Mouse (Mus musculus): ENCODE results near the gene Smg9.

Gene Smg9

DNA sequence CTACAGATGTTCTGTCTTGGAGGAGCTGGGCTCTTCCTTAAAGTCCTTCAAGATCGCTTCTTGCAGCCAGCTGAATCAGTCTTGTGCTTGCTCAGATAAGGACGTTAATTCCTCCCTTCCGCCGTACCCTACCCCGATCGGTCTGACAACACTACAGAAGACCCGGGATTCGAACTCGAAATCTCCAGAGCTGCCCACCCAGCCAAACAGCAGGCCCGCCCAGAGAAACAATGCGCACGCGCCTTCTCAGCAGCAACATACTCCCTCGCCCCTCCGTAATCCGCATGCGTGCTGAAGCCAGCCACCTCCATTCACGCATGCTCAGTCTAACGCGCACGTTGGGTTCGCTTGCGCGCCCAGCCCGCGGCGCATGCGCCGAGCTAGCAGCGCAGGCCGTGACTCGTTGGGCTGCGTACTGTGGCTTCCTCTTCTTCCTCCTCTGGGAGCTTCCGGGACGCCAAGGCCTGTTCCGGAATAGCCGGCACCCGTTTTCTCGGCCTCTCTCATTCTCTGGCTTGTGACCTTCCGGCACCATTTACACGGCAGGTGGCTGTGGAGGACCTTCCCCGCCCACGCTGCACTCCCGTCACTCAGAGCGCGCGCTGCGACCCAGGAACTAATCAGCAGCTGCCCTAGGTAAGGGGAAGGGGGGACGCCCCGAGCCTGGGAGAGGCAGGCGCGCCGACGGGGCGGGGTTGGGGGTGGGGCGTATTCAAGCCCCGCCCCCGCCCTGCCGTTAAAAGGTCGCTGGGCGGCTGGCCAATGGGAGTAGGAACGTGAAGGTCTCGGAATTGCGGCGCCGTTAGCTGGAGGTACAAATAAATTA, at the start of gene Smg9:
Gene Smg9, plus strand, starts transcription at position 364 of the 826 bp plus-strand sequence.
- peak; percentile 95 for DNase-seq (ENCODE audit: low spot score)

DNA sequence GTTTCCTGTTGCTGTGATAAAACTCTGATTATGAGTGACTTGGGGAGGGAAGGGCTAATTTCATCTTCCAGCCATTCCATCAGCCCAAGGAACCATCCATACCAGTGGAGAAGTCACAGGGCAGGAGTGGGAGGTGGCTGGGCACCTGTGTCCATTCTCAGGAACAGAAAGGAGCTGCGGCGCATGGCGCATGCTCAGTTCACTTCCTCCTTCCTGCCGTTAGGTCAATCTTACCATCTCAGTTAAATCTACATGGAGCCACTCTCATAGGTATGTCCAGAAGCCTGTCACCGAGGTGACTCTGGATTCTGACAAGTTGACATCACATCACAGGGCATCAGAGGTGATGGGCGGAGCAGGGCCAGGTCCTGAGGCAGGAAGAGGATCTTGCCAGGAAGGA, 43.8 kb upstream of the Smg9 start:
- no peak for DNase-seq (ENCODE audit: low spot score)

GRCm38 (mm10) chr7:24356081-24356480, 43.3 kb upstream of the Smg9 start:
- no peak for DNase-seq (ENCODE audit: low spot score)

- no peak for DNase-seq (ENCODE audit: low spot score)
These were observed 41.5 kb upstream of the Smg9 start for GRCm38 (mm10) chr7:24357899-24358298.

- DNase-seq (ENCODE audit: low spot score), result no peak
These were observed 40.1 kb upstream of the Smg9 start for GRCm38 (mm10) chr7:24359269-24359668.

DNA sequence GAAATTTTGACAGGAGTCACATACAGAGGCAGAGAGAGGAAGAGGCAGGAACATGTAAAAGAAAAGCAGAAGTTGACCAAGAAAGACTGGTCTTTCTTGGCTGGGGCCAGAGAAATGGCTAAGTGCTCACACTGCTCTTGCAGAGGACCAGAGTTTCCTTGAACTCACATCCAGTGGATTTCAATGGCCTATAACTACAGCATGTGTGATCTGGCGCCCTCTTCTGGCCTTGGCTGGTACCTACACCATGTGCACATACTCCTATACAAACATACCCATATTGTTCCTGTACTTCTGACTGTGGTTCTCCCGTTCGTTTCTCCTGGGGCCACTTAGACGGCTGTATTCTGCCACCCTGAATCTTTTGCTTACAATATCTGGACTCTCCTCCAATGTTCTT, 38.4 kb upstream of the Smg9 start:
- no peak for DNase-seq (ENCODE audit: low spot score)

DNA sequence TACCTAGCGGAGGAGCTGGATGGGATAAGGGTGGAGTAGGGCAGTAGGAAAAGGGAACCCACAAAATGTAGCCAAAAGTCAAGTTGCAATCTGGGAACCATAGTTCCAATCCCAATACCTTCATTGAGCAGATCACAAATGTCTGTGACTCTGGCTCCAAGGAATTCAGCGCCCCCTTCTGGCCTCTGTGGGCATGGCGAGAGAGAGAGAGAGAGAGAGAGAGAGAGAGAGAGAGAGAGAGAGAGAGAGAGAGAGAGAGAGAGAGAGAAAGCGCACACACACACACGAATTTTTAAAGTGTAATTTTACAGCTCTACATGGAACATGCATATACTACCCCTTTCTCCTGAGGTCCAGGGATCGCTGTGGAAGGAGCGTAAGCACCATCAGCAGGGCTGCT, 36.2 kb upstream of the Smg9 start:
- no peak for DNase-seq (ENCODE audit: low spot score)

- peak; percentile 77 for DNase-seq (ENCODE audit: low spot score)
These were observed 34.6 kb upstream of the Smg9 start for GRCm38 (mm10) chr7:24364827-24365226.

DNA sequence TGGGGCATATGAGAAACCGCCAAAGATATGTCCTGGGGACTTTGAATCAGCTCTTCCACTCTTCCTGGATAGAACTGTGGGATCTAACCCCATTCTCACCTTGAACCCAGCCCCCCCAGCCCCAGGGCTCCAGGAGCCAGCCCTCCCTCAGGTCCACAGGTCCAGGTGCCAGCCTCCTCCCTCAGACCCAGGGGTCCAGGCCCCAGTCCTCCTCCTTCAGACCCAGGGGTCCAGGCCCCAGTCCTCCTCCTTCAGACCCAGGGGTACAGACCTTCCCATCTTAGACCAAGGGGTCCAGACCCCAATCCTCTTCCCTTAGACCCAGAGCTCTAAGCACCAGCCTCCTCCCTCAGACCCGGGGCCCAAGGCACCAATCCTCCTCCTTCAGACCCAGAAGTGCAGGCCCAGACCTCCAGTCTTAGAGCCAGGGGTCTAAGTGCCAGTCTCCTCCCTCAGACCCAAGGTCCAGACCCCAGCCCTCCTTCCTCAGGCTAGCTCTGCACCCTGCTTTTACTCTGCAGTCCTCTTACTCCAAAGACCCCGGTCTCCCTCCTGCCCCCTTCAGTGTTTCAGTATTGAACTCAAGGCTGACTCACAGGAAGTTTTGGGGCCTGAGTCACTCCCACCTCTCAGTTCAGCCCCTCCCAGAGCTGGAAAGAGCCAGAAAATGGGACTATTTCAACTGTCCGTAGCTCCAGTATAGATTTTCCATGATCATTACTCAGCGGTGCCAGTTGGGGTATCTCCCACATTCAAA, 34.0 kb upstream of the Smg9 start:
- no peak for DNase-seq (ENCODE audit: low spot score)

DNA sequence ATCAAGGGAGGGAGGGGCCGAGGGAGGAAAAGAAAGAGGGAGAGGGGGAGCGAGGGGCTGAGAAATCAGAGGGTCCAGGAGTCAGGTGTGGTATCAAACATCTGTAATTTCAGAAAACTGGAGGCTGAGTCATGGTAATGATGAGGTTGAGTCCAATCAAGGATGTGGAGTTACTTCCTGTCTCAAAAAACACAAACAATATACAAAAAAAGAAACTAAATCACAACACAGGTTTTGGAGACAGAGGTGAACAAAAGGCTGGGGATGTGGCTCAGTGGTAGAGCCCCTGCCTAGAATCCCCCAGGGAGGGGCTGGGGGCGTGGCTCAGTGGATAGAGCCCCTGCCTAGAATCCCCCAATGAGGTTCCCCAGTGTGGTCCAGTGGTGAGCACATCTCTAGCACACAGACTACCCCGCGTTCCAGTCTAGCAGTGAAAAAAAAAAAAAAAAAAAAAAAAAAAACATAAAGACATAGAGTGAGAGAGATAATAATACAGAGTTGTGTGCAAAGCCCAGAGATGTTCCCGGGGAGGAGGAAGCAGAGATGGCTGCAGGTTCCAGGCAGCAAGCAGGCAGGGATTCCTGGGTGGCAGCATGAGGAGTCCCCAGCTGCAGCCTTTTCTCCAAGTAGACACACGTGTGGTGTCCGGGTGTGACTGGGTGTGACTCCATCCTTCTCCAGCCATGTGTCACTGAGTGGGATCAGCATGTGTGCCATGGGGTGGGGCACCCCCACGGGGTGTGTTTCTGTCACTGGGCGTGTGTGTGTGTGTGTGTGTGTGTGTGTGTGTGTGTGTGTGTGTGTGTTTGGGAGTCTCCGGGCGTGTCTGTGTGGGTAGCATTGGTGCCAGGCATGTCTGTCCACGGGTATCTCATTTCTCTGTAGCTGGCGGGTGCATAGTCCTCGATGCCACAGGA, 32.4 kb upstream of the Smg9 start:
- no peak for DNase-seq (ENCODE audit: low spot score)

DNA sequence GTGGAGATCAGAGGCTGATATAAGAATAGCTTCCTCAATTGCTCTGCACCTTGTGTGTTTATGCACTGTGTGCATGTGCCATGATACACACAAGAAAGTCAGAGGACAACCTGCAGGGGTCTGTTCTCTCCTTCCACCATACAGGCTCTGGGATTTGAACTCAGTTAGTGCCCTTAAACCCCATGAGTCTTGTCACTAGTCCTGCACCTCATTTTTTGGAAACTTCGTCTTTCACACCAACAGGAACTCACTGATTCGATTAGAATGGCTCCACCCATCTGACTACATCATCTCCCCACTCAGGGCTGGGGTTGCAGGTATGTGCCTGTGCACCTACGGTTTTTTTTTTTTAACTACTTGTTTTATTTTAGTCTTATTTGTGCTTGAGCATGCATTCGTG, 31.2 kb upstream of the Smg9 start:
- no peak for DNase-seq (ENCODE audit: low spot score)

DNA sequence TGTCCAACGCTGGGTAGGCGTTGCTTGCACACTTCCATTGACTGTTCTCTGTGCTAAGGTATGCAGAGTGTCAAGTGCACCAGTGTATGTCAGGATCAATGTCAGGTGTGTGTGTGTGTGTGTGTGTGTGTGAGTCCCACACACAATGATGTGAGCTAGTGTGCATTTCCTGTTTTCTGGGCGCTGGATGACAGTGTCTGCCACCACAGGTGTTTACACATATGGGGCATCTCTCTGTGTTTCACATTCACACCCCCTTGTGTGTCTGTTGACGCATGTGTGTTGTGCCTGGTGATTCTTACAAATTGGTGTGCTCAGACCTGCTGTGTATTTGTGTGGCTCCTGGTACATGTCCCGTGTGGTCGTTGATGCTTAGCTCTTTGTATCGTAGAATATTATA, 30.5 kb upstream of the Smg9 start:
- DNase-seq (ENCODE audit: low spot score), result no peak

DNA sequence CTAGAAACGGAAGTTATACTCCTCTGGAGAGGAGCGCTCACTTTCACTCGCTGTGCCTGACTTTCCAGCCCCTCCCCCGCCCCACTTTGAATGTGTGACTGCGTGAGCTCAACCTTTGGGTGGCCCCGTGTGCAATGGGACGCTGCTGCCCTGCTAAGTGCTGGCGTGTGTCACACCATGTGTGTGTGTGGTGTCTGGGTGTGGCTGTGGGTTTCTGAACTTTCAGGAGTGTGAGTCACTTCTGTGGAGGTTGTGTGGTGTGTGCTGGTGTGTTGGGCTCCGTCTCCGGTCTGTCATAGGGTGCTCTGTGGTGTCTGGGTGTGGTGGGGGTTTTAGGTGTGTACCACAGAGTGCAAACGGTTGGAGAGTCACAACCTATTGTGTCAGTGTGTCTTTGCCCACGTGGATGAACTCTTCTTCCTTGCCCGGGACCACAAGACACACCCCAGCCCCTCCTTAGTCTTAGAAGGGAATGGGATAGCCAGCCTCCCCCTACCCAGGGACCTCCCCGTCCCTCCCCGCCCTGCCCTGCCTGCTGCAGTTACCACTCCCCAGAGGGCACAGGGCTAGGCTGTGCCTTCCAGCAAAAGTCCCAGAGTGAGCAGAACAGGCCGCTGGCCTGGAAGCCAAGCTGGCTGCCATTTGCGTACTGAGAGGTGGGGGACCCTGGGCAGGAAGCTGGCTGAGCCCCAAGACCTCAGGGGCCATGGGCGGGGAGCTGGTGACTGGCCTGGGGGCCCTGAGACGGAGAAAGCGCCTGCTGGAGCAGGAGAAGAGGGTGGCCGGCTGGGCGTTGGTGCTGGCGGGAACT, 29.5 kb upstream of the Smg9 start, which contains the start of gene Kcnn4:
Gene Kcnn4, plus strand, starts transcription at position 533 of the 811 bp plus-strand sequence.
- no peak for DNase-seq (ENCODE audit: low spot score)

- no peak for DNase-seq (ENCODE audit: low spot score)
These were observed 28.2 kb upstream of the Smg9 start for GRCm38 (mm10) chr7:24371012-24371808.

DNA sequence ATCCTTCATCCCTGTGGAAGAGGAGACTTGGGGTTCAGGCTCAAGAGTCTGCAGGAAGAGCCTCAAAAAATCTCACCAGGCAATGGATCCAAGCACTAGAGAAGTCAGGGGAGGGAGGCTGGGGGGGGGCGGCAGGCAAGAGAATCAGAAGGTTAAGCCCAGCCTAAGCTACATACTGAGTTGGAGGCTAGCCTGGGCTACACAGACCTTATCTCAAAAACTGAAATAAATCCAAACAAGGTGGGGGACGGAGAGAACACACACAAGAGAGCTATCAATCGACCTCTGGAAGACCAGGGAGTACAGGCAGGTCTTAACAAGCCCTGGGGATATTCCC, 27.6 kb upstream of the Smg9 start:
- DNase-seq (ENCODE audit: low spot score), result no peak

DNA sequence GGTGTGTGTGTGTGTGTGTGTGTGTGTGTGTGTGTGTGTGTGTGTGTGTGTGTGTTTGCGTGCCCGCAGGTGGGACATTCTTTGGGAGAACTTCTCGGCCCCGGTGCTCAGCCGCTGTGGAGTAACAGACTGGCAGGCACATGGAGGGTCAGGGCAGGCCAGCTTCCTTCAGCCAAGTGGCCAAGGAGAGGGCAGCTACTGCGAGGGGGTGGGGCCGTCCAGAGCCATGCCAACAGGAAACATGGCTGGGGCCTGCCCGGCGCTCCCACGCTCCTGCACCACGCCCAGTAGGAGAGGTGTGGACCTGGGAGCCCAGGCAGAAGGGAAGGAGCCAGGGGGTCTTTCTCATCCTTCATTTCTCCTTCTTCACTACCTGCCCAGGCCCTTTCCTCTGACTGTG, 27.1 kb upstream of the Smg9 start:
- no peak for DNase-seq (ENCODE audit: low spot score)

- DNase-seq (ENCODE audit: low spot score), result no peak
These were observed 26.6 kb upstream of the Smg9 start for GRCm38 (mm10) chr7:24372786-24373185.

GRCm38 (mm10) chr7:24373538-24374379, 25.7 kb upstream of the Smg9 start:
- no peak for DNase-seq (ENCODE audit: low spot score)

DNA sequence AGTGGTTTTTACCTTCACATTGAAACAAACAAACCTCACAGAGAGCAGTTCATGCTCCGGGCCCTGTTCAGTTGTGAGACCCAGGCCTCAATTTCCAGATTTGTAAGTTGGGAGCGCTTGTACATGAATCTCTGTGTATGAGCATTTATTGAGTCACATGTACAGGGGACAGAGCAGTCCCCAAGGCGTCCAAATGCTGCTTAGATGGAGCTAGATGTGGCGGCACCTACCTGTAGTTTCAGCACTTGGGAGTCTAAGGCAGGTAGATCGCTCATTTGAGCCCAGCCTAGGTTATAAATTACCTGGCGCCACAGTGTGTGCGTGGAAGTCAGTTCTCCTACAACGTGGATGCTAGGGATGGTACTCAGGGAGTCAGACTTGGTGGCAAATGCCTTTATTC, 23.0 kb upstream of the Smg9 start:
- no peak for DNase-seq (ENCODE audit: low spot score)

Data from left cerebral cortex, adult 11 months (tissue).